Mouse (Mus musculus): ENCODE results near the gene Macrod2. TPM values are rescaled to one million over a fixed set of nuclear protein-coding genes. Genes with fewer than 3 reads are reported as not detected.
"Not testable (repeated sequence)": the region's sequence is repeated elsewhere in the genome, so short reads cannot be mapped to it uniquely, and the experiment has no call there.

Macrod2 gene
- polyA plus RNA-seq, 1 experiment from 2014 or later = 59.2 TPM

GRCm38 (mm10) chr2:140715822-140716221, 320.7 kb downstream of the Macrod2 start:
- Histone ChIP-seq H3K4me2 (replicated peaks) (no peak overlapping the region), H3K4me1 (no peaks in the 10 kb centered on the region), H3K9me3 (replicated peaks) (no peaks in the 10 kb centered on the region), H3K27me3 (no peaks in the 10 kb centered on the region), H3K36me3 (no peaks in the 10 kb centered on the region), H3K9ac (no peak overlapping the region), H3K4me3 (no peak overlapping the region), H3K27ac (no peak overlapping the region)
- no peak for ATAC-seq (ENCODE audit: low FRiP score)
- 91% methylated on average over 4 of the region's 4 CpGs for WGBS

GRCm38 (mm10) chr2:140717407-140717806, 322.3 kb downstream of the Macrod2 start:
- ATAC-seq (ENCODE audit: low FRiP score) = no peak
- Histone ChIP-seq H3K27me3 (no peaks in the 10 kb centered on the region), H3K4me1 (no peaks in the 10 kb centered on the region), H3K27ac (no peak overlapping the region), H3K9me3 (replicated peaks) (no peaks in the 10 kb centered on the region), H3K36me3 (no peaks in the 10 kb centered on the region), H3K4me2 (replicated peaks) (no peak overlapping the region), H3K9ac (no peak overlapping the region), H3K4me3 (no peak overlapping the region)
- WGBS = 79% methylated on average over 9 of the region's 9 CpGs

- ATAC-seq (ENCODE audit: low FRiP score) = no peak
- Histone ChIP-seq H3K27me3 (no peaks in the 10 kb centered on the region), H3K9ac (no peak overlapping the region), H3K9me3 (replicated peaks) (no peaks in the 10 kb centered on the region), H3K27ac (no peak overlapping the region), H3K4me2 (replicated peaks) (no peak overlapping the region), H3K4me1 (no peaks in the 10 kb centered on the region), H3K4me3 (no peak overlapping the region), H3K36me3 (no peaks in the 10 kb centered on the region)
- 58% methylated on average over 6 of the region's 6 CpGs for WGBS
These were observed 337.6 kb downstream of the Macrod2 start for GRCm38 (mm10) chr2:140732616-140733183.

GRCm38 (mm10) chr2:140740511-140740910, 345.4 kb downstream of the Macrod2 start:
- H3K4me2 ChIP-seq (replicated peaks) = no peak overlapping the region
- ATAC-seq (ENCODE audit: low FRiP score) = no peak
- no peak overlapping the region for H3K4me3 ChIP-seq

GRCm38 (mm10) chr2:140742954-140743353, 347.8 kb downstream of the Macrod2 start:
- H3K27me3 ChIP-seq; H3K4me3 ChIP-seq; H3K9ac ChIP-seq; H3K36me3 ChIP-seq; H3K9me3 ChIP-seq (replicated peaks); H3K4me1 ChIP-seq; ATAC-seq (ENCODE audit: low FRiP score); H3K4me2 ChIP-seq (replicated peaks); H3K27ac ChIP-seq: not testable (repeated sequence)
- 82% methylated on average over 2 of the region's 2 CpGs for WGBS

More at GRCm38 (mm10) chr2:140740511-140740910, 345.4 kb downstream of the Macrod2 start:
- Histone ChIP-seq H3K4me1 (no peaks in the 10 kb centered on the region), H3K9ac (no peak overlapping the region), H3K27me3 (no peaks in the 10 kb centered on the region), H3K36me3 (no peaks in the 10 kb centered on the region), H3K27ac (no peak overlapping the region), H3K9me3 (replicated peaks) (no peaks in the 10 kb centered on the region)
- WGBS = 91% methylated on average over 5 of the region's 5 CpGs

GRCm38 (mm10) chr2:140758881-140759280, 363.8 kb downstream of the Macrod2 start:
- H3K4me2 ChIP-seq (replicated peaks) = no peak overlapping the region
- no peaks in the 10 kb centered on the region for H3K9me3 ChIP-seq (replicated peaks)
- ATAC-seq (ENCODE audit: low FRiP score) = no peak
- H3K4me3 ChIP-seq = no peak overlapping the region
- H3K4me1 ChIP-seq = no peaks in the 10 kb centered on the region
- H3K27me3 ChIP-seq = no peaks in the 10 kb centered on the region
- H3K27ac ChIP-seq = no peak overlapping the region
- WGBS = 90% methylated on average over 2 of the region's 2 CpGs
- H3K9ac ChIP-seq = no peak overlapping the region
- H3K36me3 ChIP-seq = no peaks in the 10 kb centered on the region

- no peaks in the 10 kb centered on the region for H3K9me3 ChIP-seq (replicated peaks)
- no peaks in the 10 kb centered on the region for H3K4me1 ChIP-seq
- H3K27me3 ChIP-seq = no peaks in the 10 kb centered on the region
- H3K9ac ChIP-seq = no peak overlapping the region
- H3K36me3 ChIP-seq = no peaks in the 10 kb centered on the region
- no peak overlapping the region for H3K27ac ChIP-seq
- H3K4me2 ChIP-seq (replicated peaks) = no peak overlapping the region
- ATAC-seq (ENCODE audit: low FRiP score) = no peak
- H3K4me3 ChIP-seq = no peak overlapping the region
These were observed 364.6 kb downstream of the Macrod2 start for GRCm38 (mm10) chr2:140759732-140760131.

- no peaks in the 10 kb centered on the region for H3K4me1 ChIP-seq
- no peaks in the 10 kb centered on the region for H3K9me3 ChIP-seq (replicated peaks)
- no peak for ATAC-seq (ENCODE audit: low FRiP score)
- H3K27me3 ChIP-seq = no peaks in the 10 kb centered on the region
- no peak overlapping the region for H3K4me3 ChIP-seq
- no peak overlapping the region for H3K27ac ChIP-seq
- no peak overlapping the region for H3K9ac ChIP-seq
- H3K4me2 ChIP-seq (replicated peaks) = no peak overlapping the region
- no peaks in the 10 kb centered on the region for H3K36me3 ChIP-seq
- WGBS = 91% methylated on average over 3 of the region's 3 CpGs
These were observed 365.0 kb downstream of the Macrod2 start for GRCm38 (mm10) chr2:140760137-140760536.

- Histone ChIP-seq H3K9me3 (replicated peaks) (no peaks in the 10 kb centered on the region), H3K4me1 (no peaks in the 10 kb centered on the region), H3K36me3 (no peaks in the 10 kb centered on the region), H3K27ac (no peak overlapping the region), H3K27me3 (no peaks in the 10 kb centered on the region), H3K9ac (no peak overlapping the region), H3K4me3 (no peak overlapping the region), H3K4me2 (replicated peaks) (no peak overlapping the region)
- WGBS = 74% methylated on average over 12 of the region's 12 CpGs
- no peak; the same call in 1 of the 2 replicates for ATAC-seq (ENCODE audit: low FRiP score)
These were observed 368.2 kb downstream of the Macrod2 start for GRCm38 (mm10) chr2:140763076-140763891.

- Histone ChIP-seq H3K4me2 (replicated peaks) (no peak overlapping the region), H3K27ac (no peak overlapping the region), H3K36me3 (no peaks in the 10 kb centered on the region), H3K9ac (no peak overlapping the region), H3K4me1 (no peaks in the 10 kb centered on the region), H3K4me3 (no peak overlapping the region), H3K27me3 (no peaks in the 10 kb centered on the region), H3K9me3 (replicated peaks) (no peaks in the 10 kb centered on the region)
- 85% methylated on average over 4 of the region's 4 CpGs for WGBS
- ATAC-seq (ENCODE audit: low FRiP score) = no peak
These were observed 374.4 kb downstream of the Macrod2 start for GRCm38 (mm10) chr2:140769473-140769872.

- ATAC-seq (ENCODE audit: low FRiP score) = no peak
- 93% methylated on average over 6 of the region's 6 CpGs for WGBS
- H3K27me3 ChIP-seq = no peaks in the 10 kb centered on the region
- no peak overlapping the region for H3K4me3 ChIP-seq
- H3K36me3 ChIP-seq = no peaks in the 10 kb centered on the region
- H3K9ac ChIP-seq = no peak overlapping the region
- no peak overlapping the region for H3K4me2 ChIP-seq (replicated peaks)
- H3K9me3 ChIP-seq (replicated peaks) = no peaks in the 10 kb centered on the region
- H3K27ac ChIP-seq = no peak overlapping the region
- no peaks in the 10 kb centered on the region for H3K4me1 ChIP-seq
These were observed 377.7 kb downstream of the Macrod2 start for GRCm38 (mm10) chr2:140772825-140773224.

GRCm38 (mm10) chr2:140773456-140773855, 378.3 kb downstream of the Macrod2 start:
- H3K4me3 ChIP-seq = no peak overlapping the region
- ATAC-seq (ENCODE audit: low FRiP score) = no peak
- H3K36me3 ChIP-seq = no peaks in the 10 kb centered on the region
- H3K9me3 ChIP-seq (replicated peaks) = no peaks in the 10 kb centered on the region
- H3K27ac ChIP-seq = no peak overlapping the region
- 94% methylated on average over 11 of the region's 11 CpGs for WGBS
- H3K4me1 ChIP-seq = no peaks in the 10 kb centered on the region
- H3K4me2 ChIP-seq (replicated peaks) = no peak overlapping the region
- no peak overlapping the region for H3K9ac ChIP-seq
- no peaks in the 10 kb centered on the region for H3K27me3 ChIP-seq
